Mouse (Mus musculus) neural tube, embryonic 14.5 days (tissue): ENCODE data around the gene Alyref. TPM values are rescaled to one million over a fixed set of nuclear protein-coding genes. Genes with fewer than 3 reads are reported as not detected.

Experiments
- ATAC-seq: fragments of 200-750 bp; cut with Nextera tagmentation; 2 replicates; pipeline ENCODE4 v1.8.0; 2017; ENCODE audit warnings: low read depth, mild to moderate bottlenecking, moderate TSS enrichment, moderate library complexity
- H3K27ac ChIP-seq: fragments of 300-500 bp; sonication (generic); 2 replicates; pipeline ENCODE4 v1.5.1; 2014; ENCODE audit warnings: low read depth, mild to moderate bottlenecking, control low read depth, low read length, moderate library complexity, mixed read lengths
- H3K27me3 ChIP-seq: fragments of 300-500 bp; sonication (generic); 2 replicates; pipeline ENCODE4 v1.6.1; 2014; ENCODE audit warnings: low read length; ENCODE audit not compliant: control insufficient read depth, insufficient read depth
- H3K36me3 ChIP-seq: fragments of 300-500 bp; sonication (generic); 2 replicates; pipeline ENCODE4 v1.6.1; 2014; ENCODE audit warnings: low read length, mixed read lengths; ENCODE audit not compliant: control insufficient read depth, insufficient read depth
- H3K4me1 ChIP-seq: fragments of 300-500 bp; sonication (generic); 2 replicates; pipeline ENCODE4 v1.6.1; 2014; ENCODE audit warnings: low read length; ENCODE audit not compliant: control insufficient read depth, insufficient read depth
- H3K4me2 ChIP-seq: fragments of 300-500 bp; sonication (generic); 2 replicates; pipeline ENCODE4 v1.6.1; 2014; ENCODE audit warnings: mild to moderate bottlenecking, low read depth, low read length, control low read depth
- H3K4me3 ChIP-seq: fragments of 300-500 bp; sonication (generic); 2 replicates; pipeline ENCODE4 v1.5.1; 2014; ENCODE audit warnings: low read depth, low read length, control low read depth, mixed read lengths
- H3K9ac ChIP-seq: fragments of 300-500 bp; sonication (generic); replicated peaks from 2 replicates; pipeline ENCODE4 v1.6.1; 2014; ENCODE audit warnings: low read depth, mild to moderate bottlenecking, control low read depth, low read length, mixed read lengths
- H3K9me3 ChIP-seq: fragments of 300-500 bp; sonication (generic); 2 replicates; pipeline ENCODE4 v1.6.1; 2016; ENCODE audit warnings: low read length; ENCODE audit not compliant: control insufficient read depth
- WGBS: fragments of 180-500 bp; shearing (Covaris S2); extraction: QIAGEN DNeasy Blood & Tissue Kit; methylation state at CpG from one replicate; pipeline ENCODE4 v1.1.7; 2014; 5-methylcytosine and 5-hydroxymethylcytosine counted together
- polyA plus RNA-seq: library from polyadenylated mRNA; unstranded; fragments of >200 nt; fragmentation: Nextera tagmentation; extraction: Ambion mirVana; gene quantifications from 2 replicates; pipeline ENCODE4 v1.2.1, GENCODE M21; 2014

Alyref gene
- polyA plus RNA-seq, 1 experiment from 2014 or later = 191 TPM

DNA sequence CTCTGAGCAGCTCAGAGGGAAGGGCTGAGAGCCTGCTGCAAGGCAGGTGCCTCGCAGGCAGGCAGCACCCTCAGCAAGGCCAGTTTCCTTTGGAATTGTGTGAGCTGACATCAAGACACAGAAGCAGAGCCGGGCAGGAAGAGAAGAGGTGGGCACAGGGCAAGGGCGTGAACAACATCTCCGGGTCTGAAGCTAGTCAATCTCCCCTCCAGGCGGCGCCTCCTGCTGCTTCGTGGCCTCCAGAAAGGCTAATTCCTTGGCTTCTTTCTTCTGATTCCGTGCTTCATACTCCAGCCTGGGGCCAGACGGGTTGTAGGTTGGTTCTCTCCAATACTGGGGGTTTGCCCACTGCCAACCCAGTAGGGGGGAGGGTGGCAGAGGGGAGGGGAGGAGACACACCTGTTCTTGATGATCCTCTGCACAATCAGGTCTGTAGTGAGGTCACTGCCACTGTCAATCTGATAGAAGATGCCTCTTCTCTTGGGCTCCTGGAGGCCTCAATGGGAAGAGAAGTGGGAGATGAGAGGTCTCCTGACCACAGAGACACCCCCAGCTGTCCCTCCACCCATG is 12.4 kb upstream of the Alyref start:
- H3K4me3 ChIP-seq = no peak overlapping the region
- H3K36me3 ChIP-seq = peaks cover 29% of the 10 kb centered on the region
- ATAC-seq = no peak
- 80% methylated on average over 9 of the region's 9 CpGs for WGBS
- H3K9ac ChIP-seq = no peak overlapping the region
- 0 out of 2 replicates have a peak, but pooled peaks cover 3% of the 10 kb centered on the region for H3K27me3 ChIP-seq
- H3K4me2 ChIP-seq = no peak overlapping the region
- H3K9me3 ChIP-seq = no peaks in the 10 kb centered on the region
- H3K4me1 ChIP-seq = peaks cover 7% of the 10 kb centered on the region; the same call in 1 of the 2 replicates
- H3K27ac ChIP-seq = no peak overlapping the region

DNA sequence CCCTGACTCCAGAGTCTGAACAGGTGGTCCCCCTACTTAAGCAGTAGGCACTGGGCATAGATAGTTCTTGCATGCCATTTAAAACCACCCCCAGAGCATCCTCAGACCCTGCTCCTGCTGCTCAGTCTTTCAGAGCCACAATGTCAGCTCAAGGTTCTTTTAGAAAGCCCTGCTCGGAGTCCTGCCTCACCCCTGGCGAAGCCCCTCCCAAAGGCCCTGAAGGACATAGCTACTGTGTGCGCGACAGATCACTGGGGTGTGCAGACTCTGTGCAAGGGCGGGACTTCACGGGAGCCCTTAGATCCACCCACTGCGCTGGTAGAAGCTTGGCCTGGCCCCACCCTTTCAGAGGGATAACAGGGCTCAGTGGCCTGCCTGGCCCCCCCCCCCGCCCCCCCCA is 11.1 kb upstream of the Alyref start:
- no peak overlapping the region for H3K9ac ChIP-seq
- H3K9me3 ChIP-seq = no peaks in the 10 kb centered on the region
- H3K36me3 ChIP-seq = peaks cover 40% of the 10 kb centered on the region
- H3K4me1 ChIP-seq = peaks cover 7% of the 10 kb centered on the region; the same call in 1 of the 2 replicates
- no peak for ATAC-seq
- H3K27ac ChIP-seq = no peak overlapping the region
- 42% methylated on average over 7 of the region's 8 CpGs for WGBS
- no peak overlapping the region for H3K4me3 ChIP-seq
- 0 out of 2 replicates have a peak, but pooled peaks cover 3% of the 10 kb centered on the region for H3K27me3 ChIP-seq
- H3K4me2 ChIP-seq = no peak overlapping the region

DNA sequence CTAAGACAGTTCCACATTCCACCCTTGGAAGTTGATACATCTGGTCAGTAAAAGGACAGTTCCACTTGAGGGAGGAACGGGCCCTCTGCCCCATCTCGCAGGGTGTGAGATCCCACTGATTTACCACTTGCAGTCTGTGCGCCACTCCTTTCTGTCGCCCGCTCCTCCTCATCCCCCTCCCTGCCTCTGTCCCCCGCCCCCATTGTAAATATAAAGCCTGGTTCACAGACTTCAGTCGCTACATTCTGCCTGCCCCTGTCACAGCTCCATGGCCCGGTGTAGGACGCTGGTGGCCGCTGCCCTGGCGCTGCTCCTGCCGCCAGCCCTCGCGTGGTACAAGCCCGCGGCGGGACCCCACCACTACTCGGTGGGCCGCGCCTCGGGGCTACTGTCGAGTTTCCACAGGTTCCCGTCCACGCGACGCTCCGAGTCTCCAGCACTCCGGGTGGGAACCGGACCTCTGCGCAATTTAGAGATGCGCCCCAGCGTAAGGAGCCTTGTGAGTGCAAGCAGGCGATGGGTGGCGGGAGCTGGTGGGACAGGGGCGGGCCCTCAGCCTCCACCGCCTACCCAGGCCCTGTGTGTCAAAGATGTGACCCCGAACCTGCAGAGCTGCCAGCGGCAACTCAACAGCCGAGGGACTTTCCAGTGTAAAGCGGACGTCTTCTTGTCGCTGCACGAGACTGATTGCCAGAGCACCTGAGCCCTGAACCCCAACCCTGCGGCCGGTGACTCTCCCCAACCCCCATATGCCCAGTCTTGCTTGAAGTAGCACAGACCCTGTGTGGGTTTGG is 10.3 kb upstream of the Alyref start, which contains the start of gene Npb:
TSS of gene Npb (plus strand) at position 237 of the 794 bp plus-strand sequence.
- peak within 1 kb of the TSS; percentile 9; the same call in 1 of the 2 replicates for H3K4me3 ChIP-seq
- peak within 1 kb of the TSS; percentile 11; the same call in 1 of the 2 replicates for H3K9ac ChIP-seq
- peaks cover 43% of the 10 kb centered on the region for H3K36me3 ChIP-seq

DNA sequence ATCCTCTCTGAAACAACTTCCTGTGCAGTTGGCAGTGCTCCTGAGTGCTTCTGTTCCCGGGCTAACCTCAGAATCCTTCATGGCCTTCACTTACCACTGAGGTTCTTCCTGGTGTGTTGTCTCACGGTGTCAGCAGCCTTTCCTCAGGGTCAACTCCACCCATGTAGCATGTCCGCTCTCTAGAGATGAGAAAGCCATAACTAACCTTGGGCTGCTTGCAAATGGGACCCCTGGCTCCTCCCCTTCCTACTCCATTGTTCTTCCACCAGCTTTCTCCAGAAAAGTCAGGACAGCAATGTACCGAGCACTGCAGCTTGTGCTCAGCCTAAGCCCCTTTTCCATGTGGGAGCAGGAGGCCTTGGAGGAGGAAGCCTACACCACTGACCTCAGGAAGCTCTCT is 8.6 kb upstream of the Alyref start:
- 69% methylated on average over 4 of the region's 4 CpGs for WGBS
- Histone ChIP-seq H3K9me3 (no peaks in the 10 kb centered on the region), H3K27ac (no peak overlapping the region), H3K9ac (no peak overlapping the region), H3K27me3 (0 out of 2 replicates have a peak, but pooled peaks cover 3% of the 10 kb centered on the region), H3K4me3 (no peak overlapping the region), H3K36me3 (peaks cover 46% of the 10 kb centered on the region), H3K4me2 (no peak overlapping the region), H3K4me1 (peaks cover 7% of the 10 kb centered on the region; the same call in 1 of the 2 replicates)
- ATAC-seq = no peak

More for the DNA sequence above, 10.3 kb upstream of the Alyref start, which contains the start of gene Npb:
- H3K9me3 ChIP-seq = no peaks in the 10 kb centered on the region
- peak; percentile 14; the same call in 1 of the 2 replicates for ATAC-seq
- H3K4me1 ChIP-seq = peaks cover 7% of the 10 kb centered on the region; the same call in 1 of the 2 replicates
- 0 out of 2 replicates have a peak, but pooled peaks cover 3% of the 10 kb centered on the region for H3K27me3 ChIP-seq
- H3K4me2 ChIP-seq = peak within 1 kb of the TSS; percentile 39
- no peak within 1 kb of the TSS for H3K27ac ChIP-seq
- WGBS = 6% methylated on average over 45 of the region's 45 CpGs

DNA sequence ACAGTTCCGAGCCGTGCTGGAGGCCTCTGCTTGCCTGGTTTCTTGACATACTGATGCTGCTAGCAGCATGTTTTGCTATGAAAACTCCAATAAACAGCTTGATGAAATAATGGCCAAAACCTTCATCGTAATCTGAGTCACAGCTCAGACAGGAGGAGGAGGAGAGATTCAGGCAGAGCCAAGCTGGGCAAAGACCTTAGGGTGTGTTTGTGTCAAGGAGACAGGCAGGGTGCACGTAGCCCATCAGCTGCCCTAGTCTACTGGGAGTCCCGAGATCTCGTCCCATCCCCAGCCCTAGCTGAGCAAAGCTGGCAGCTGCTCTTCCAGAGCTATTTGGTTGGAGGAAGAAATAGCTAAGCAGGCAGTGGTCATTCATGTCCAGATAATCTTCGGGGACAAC is 7.5 kb upstream of the Alyref start:
- no peak overlapping the region for H3K4me2 ChIP-seq
- no peak overlapping the region for H3K4me3 ChIP-seq
- no peak overlapping the region for H3K27ac ChIP-seq
- no peak for ATAC-seq
- no peaks in the 10 kb centered on the region for H3K9me3 ChIP-seq
- H3K36me3 ChIP-seq = peaks cover 40% of the 10 kb centered on the region
- peaks cover 7% of the 10 kb centered on the region; the same call in 1 of the 2 replicates for H3K4me1 ChIP-seq
- WGBS = 95% methylated on average over 7 of the region's 7 CpGs
- no peak overlapping the region for H3K9ac ChIP-seq
- H3K27me3 ChIP-seq = 0 out of 2 replicates have a peak, but pooled peaks cover 3% of the 10 kb centered on the region

DNA sequence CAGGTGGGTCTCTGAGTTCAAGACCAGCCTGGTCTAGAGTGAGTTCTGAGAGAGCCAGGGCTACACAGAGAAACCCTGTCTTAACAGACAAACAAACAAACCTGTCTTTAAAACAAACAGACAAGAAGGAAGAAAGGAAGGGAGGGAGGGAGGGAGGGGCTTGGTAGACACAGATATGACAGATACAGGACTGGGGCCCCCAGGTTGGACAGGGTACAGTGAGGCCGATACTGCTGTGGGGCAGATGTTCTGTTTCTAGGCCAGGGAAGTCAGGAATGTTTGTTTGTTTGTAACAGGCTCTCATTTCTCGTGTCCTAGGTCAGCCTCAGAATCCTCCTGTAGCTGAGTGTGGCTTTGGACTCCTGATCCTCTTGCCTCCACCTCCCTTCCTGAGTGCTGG is 5.4 kb upstream of the Alyref start:
- no peaks in the 10 kb centered on the region for H3K9me3 ChIP-seq
- peaks cover 12% of the 10 kb centered on the region for H3K4me1 ChIP-seq
- WGBS = 75% methylated on average over 2 of the region's 2 CpGs
- no peak overlapping the region for H3K27ac ChIP-seq
- ATAC-seq = no peak
- no peak overlapping the region for H3K4me2 ChIP-seq
- no peak overlapping the region for H3K9ac ChIP-seq
- H3K36me3 ChIP-seq = peaks cover 36% of the 10 kb centered on the region
- H3K27me3 ChIP-seq = no peaks in the 10 kb centered on the region
- H3K4me3 ChIP-seq = no peak overlapping the region

DNA sequence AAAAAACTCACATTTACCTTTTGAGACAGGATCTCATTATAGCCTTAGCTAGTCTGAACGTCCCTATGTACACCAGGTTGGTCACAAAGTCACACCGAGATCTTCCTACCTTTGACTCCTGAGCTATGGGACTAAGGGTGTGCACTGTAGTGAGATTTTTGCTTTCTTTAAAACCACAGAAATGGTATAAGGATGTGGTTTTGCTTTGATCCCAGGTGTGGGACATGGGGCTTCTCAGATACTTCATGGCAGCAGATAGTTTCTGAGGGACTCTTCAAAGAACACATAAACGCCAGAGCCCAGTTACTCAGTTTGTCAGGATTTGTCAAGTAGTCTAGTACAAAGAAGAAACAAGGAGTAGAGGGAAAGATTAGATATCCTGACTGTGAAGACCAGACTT is 2.6 kb upstream of the Alyref start:
- no peak overlapping the region for H3K27ac ChIP-seq
- H3K9me3 ChIP-seq = no peaks in the 10 kb centered on the region
- no peak for ATAC-seq
- peaks cover 44% of the 10 kb centered on the region for H3K36me3 ChIP-seq
- H3K4me3 ChIP-seq = no peak overlapping the region
- H3K4me1 ChIP-seq = peaks cover 13% of the 10 kb centered on the region
- H3K4me2 ChIP-seq = no peak overlapping the region
- H3K9ac ChIP-seq = no peak overlapping the region
- no peaks in the 10 kb centered on the region for H3K27me3 ChIP-seq
- 93% methylated on average over 3 of the region's 3 CpGs for WGBS

DNA sequence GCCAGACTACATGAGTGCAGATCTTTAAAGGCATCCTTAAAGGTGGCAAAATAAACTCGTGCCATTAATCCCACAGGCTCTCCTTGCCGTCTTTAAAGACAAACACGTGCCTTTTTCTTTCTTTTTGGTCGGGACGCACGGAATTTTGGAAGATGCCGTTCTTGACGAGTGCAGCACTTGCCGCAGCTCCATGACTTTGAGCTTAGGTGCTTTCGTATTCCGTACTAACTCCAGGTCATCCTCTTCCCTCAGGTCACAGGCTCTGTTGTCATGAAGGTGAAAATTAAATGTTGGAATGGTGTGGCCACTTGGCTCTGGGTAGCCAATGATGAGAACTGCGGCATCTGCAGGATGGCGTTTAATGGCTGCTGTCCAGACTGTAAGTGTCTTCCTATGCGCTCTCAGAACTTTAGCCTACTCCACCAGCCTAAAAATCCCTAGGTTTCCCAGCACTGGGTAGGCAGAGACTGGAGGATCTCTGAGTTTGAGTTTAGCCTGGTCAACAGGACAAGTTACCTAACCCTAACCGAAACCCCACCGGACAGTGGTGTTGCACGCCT is 905 bp upstream of the Alyref start:
- H3K4me2 ChIP-seq = peak overlapping the region; percentile 97
- H3K27me3 ChIP-seq = no peaks in the 10 kb centered on the region
- ATAC-seq = no peak; the same call in 1 of the 2 replicates
- peaks cover 43% of the 10 kb centered on the region for H3K36me3 ChIP-seq
- H3K9ac ChIP-seq = peak overlapping the region; percentile 99
- H3K4me3 ChIP-seq = peak overlapping the region; percentile 95
- 49% methylated on average over 17 of the region's 17 CpGs for WGBS
- peak overlapping the region; percentile 87 for H3K27ac ChIP-seq
- no peaks in the 10 kb centered on the region for H3K9me3 ChIP-seq
- H3K4me1 ChIP-seq = peaks cover 13% of the 10 kb centered on the region
